Mouse (Mus musculus): ENCODE measurements around the gene Acyp2.
A peak's percentile ranks its signal among the peaks of the same experiment; 100 is the strongest.

Gene Acyp2

GRCm38 (mm10) chr11:30580008-30580407 is 69.4 kb downstream of the Acyp2 start:
- DNase-seq (ENCODE audit: low read depth, low spot score) = no peak

GRCm38 (mm10) chr11:30578931-30579330 is 70.5 kb downstream of the Acyp2 start:
- no peak for DNase-seq (ENCODE audit: low read depth, low spot score)

DNA sequence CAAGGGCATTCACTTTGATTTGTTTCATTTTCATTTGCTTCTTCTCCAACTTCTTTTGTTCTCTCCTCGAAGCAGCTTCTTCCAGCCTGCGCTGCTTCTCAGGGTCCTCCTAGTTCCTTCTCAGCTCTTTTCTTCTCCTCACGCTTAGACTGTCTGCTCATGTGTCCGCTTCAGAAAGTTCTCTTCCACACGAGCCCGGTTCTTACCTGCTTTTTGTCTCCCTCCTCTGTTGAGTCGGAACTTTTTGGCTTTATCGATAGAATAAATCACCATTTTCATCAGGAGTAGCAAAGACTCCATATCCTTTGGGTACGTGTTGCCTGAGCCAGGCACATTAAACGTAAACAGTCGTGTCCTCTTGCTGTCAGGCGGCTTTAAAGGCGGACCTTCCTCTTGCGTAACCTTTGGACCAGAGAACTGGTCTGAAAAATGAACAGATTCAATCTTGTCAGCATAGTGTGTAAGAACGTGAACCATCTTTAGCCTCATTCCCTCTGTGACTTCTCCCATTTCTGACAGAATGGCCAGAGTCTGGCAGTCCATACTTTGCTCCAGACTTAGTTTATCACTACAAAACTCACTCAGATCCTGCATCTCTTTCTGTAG is 76.5 kb downstream of the Acyp2 start:
- no peak for DNase-seq (ENCODE audit: low read depth, low spot score)

- DNase-seq (ENCODE audit: low read depth, low spot score) = no peak
Measured at GRCm38 (mm10) chr11:30570568-30570967, 78.8 kb downstream of the Acyp2 start.

GRCm38 (mm10) chr11:30560215-30560614 is 89.2 kb downstream of the Acyp2 start:
- no peak for DNase-seq (ENCODE audit: low read depth, low spot score)

- DNase-seq (ENCODE audit: low read depth, low spot score) = no peak
Measured at GRCm38 (mm10) chr11:30553408-30553807, 96.0 kb downstream of the Acyp2 start.

GRCm38 (mm10) chr11:30517133-30517532 is 132.3 kb downstream of the Acyp2 start:
- DNase-seq (ENCODE audit: low read depth, low spot score) = no peak

DNA sequence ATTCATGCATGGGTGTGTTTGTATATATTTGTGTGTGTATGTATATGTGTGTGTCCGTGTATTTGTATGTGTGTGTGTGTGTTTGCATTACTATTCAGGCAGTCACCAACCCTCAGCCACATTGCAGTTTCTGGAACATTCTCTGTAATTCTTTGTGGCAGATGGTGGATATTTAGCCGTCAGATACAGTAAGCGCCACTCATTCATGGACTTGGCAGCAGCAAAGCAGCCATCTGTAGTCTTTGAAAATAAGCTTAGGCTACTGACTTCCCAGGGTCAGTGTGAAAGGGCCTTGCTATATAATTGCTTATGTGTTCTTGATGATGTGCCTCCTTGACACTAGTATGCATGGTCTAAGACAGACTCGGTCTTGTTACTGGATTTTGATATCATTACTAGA is 141.2 kb downstream of the Acyp2 start:
- DNase-seq (ENCODE audit: low read depth, low spot score) = peak; percentile 14

DNA sequence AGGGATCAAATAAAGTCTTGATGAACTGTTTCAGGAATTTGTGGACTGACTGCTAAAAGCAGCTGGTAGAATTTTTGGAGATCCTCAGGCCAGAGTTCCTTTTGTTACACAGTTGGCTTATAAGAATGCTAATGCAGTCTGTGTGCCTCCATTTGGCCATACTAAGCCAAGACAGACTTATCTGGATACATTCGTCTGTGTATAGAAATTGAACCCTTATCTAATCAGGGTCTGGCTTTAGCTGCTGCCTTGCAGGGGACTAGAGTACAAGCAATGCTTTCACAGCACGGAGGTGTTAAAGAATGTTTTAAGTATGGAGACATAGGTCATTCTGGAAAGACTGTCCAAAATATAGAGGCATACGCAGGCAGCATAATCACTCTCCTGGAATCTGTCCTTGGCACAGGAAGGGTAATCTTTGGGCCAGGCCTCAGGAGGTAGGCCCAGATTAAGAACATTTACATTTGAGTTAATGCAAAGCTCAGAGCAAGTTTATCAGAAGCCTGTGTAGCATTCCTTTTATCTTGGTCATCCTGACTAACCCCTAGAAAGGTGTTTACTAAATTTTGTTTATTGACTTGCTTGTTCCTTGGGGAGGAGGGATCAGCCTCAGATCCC is 150.5 kb downstream of the Acyp2 start:
- DNase-seq (ENCODE audit: low read depth, low spot score) = no peak

DNA sequence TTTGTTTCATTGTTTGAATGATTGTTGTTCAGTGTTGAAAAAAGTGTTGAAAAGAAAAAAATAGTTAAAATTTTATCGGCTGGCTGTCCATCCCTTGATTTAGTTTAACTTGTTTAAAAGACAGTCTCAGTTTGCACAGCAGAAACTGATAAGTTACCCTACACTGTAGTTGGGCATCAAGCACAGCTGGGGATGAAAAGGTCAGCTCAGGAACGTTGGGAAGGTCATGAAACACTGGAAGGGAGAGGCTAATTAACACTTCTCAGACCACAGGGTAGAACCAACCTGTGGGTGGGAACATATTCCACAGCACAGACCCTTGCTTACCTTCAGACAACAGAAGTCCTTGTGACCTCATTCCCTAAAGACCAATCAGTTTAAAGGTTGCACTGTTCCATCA is 152.2 kb downstream of the Acyp2 start:
- DNase-seq (ENCODE audit: low read depth, low spot score) = no peak

GRCm38 (mm10) chr11:30491515-30492260 is 157.7 kb downstream of the Acyp2 start:
- DNase-seq (ENCODE audit: low read depth, low spot score) = no peak

DNA sequence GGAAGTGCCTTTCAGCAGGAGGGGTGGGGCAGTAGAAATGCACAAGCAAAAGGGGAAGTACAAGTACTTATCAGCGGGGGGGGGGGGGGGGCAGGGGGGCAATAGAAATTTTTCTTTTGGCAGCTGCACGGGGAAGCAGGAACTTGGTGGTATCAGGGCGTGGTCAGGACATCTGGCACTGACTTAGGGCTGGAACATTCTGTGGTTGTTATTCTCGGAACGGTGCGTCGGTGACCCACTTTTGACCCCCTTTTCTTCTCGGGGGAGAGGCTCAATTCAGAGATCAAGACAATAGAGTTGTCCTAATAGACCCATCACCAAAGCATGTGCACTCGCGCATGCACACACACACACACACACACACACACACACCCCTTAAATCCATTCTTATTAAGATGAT is 161.2 kb downstream of the Acyp2 start:
- DNase-seq (ENCODE audit: low read depth, low spot score) = no peak

GRCm38 (mm10) chr11:30483286-30483685 is 166.1 kb downstream of the Acyp2 start:
- no peak for DNase-seq (ENCODE audit: low read depth, low spot score)

- DNase-seq (ENCODE audit: low read depth, low spot score) = peak; percentile 92
Measured at GRCm38 (mm10) chr11:30471751-30472593, 177.4 kb downstream of the Acyp2 start, which contains the start of gene 4930505A04Rik. 4930505A04Rik (minus strand) TSS chr11:30471827.

DNA sequence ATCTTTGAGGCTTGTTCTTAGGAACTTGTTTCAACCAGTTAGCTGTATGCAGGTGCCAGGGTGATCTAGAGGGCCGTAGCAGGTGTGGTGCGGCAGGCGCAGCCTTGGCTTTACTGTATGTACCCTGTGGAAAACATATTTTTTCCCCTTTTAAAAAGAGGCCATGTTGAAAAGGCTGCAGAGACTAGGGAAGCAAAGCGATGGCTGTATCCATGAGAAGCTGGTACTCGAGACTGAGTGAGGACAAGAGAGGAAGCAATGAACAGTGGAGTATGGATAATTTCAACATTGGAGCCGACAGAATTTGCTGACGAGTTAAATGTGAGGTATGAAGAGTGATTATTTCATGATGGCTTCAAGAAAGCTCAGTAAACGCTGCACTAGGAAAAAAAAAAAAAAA is 178.2 kb downstream of the Acyp2 start:
- DNase-seq (ENCODE audit: low read depth, low spot score) = no peak

Data from brain, embryonic 18.5 days (tissue).